Mouse (Mus musculus): ENCODE results near the gene Ireb2.
A peak's percentile ranks its signal among the peaks of the same experiment; 100 is the strongest.

GRCm38 (mm10) chr9:54950575-54951321 lies 87.2 kb downstream of the Ireb2 start, which contains the start of the genes Psma4 and AY074887:
- TF ChIP-seq CTCF (IDR thresholded peaks at IDR 0.05; ENCODE audit: insufficient read depth, low read length) (no peak), POLR2A (IDR thresholded peaks at IDR 0.05; ENCODE audit: borderline replicate concordance, extremely low read depth, low read depth, low read length) (peak; percentile 89)
